Mouse (Mus musculus): ENCODE measurements at regions not wholly inside any gene's neighbourhood (a gene's known extent, or its start where the extent isn't known, plus 50 kb on each side); places are given as distances from the start of the nearest gene placed in this dataset.

- peak; percentile 29 for DNase-seq (ENCODE audit: extremely low spot score, low spot score)
Measured at GRCm38 (mm10) chr2:66961808-66962519, 177.2 kb upstream of the Scn7a start.

GRCm38 (mm10) chr2:66941188-66941587, 156.5 kb upstream of the Scn7a start:
- DNase-seq (ENCODE audit: extremely low spot score, low spot score) = no peak

DNA sequence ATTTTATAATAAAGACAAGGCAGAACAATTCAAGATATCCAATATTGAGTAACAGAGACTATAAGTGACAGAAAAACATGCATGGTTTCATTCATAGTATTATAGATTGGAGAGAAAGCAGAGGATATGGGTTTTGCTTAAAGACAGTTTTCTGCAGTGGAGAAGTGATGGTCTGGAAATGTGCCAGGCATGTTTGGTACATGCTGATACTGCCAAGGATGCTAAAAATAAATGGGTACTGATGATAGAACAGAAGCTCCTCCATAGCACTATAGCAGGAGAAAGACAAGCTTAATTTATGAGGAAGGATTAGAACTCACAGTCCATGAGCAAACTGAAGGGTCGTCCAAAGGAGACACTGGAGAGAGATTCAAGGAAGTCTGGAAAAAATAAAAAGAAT, 113.3 kb upstream of the Scn7a start:
- no peak for DNase-seq (ENCODE audit: extremely low spot score, low spot score)

DNA sequence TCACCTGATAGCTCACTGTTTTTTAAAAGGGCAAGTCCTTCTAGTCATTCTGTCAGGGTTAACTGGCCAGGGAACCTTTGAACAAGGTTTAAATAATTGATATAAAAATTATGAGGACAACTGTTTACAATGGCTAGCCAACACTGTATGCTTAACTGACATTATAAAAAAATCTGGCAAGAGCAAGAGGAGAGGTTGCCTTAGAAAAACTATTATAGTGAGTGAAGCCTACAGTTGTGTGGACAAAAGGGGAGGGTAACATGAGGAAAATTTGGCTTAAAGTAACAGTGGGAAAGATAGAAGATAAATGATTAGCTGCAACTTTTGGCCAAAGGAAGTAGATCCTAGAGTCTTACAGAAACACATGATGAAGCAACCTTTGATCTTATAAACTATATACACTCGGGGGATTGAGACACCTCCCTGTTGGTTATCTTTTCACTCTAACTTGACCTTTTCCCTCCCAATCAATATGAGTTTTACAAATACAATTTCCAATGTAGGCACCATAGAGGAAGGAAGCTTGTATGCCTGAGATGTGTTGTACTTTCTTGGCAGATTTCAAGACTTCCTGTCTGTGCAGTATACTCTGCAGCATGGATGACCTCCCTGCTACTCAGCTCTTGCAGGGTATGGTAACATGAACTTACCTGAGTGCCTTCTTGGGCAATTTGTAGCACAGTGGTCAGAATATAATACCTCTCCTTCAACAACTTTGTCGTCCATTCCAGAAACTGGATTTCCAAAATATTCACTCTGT, 82.9 kb upstream of the Scn7a start:
- DNase-seq (ENCODE audit: extremely low spot score, low spot score) = no peak
